Mouse (Mus musculus) midbrain, embryonic 10.5 days (tissue): ENCODE measurements at regions not wholly inside any gene's neighbourhood (a gene's known extent, or its start where the extent isn't known, plus 50 kb on each side); places are given as distances from the start of the nearest gene placed in this dataset.

Experiments used
- DNase-seq: peaks from one replicate; pipeline ENCODE4 v3.0.0-alpha.2; 2017; ENCODE audit warnings: low spot score
- H3K27ac ChIP-seq: fragments of 300-500 bp; sonication (generic); replicated peaks from 2 replicates; pipeline ENCODE4 v1.5.1; 2016; ENCODE audit warnings: mild to moderate bottlenecking
- H3K27me3 ChIP-seq: fragments of 300-500 bp; sonication (generic); 2 replicates; pipeline ENCODE4 v1.6.1; 2016; ENCODE audit warnings: low read depth, mild to moderate bottlenecking; ENCODE audit not compliant: poor library complexity, severe bottlenecking
- H3K36me3 ChIP-seq: fragments of 300-500 bp; sonication (generic); 2 replicates; pipeline ENCODE4 v1.6.1; 2016; ENCODE audit warnings: mild to moderate bottlenecking, moderate library complexity
- H3K4me1 ChIP-seq: fragments of 300-500 bp; sonication (generic); 2 replicates; pipeline ENCODE4 v1.6.1; 2016
- H3K4me3 ChIP-seq: fragments of 300-500 bp; sonication (generic); 2 replicates; pipeline ENCODE4 v1.5.1; 2016; ENCODE audit warnings: mild to moderate bottlenecking, moderate library complexity
- H3K9me3 ChIP-seq: fragments of 300-500 bp; sonication (generic); replicated peaks from 2 replicates; pipeline ENCODE4 v1.6.1; 2016; ENCODE audit warnings: mild to moderate bottlenecking
- whole genome bisulfite sequencing: fragments of 180-500 bp; shearing (Covaris S2); methylation state at CpG from one replicate; pipeline ENCODE4 v1.1.7; 2016; 5-methylcytosine and 5-hydroxymethylcytosine counted together

DNA sequence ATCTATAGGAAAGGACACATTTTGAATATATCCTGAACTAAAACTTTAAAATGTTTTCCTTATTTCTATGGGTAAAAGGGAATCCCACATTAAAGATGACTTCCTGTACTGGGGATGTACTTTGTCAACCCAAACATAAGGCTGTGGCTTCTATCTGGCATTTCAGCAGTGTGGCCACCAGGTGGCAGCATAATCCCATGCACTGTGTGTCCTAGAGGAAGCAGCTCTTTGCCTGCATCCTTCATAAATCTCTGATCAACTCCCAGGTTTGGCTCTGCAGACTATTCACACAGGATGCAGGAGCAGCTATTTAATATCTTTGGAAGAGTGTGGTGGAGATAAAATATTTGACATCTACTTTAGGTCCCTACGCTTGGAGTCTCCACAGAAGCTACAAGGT, 59.1 kb downstream of the Bmp15 start:
- Histone ChIP-seq H3K4me3 (no peak overlapping the region), H3K36me3 (no peaks in the 10 kb centered on the region), H3K27ac (no peak overlapping the region), H3K9me3 (no peaks in the 10 kb centered on the region), H3K27me3 (no peaks in the 10 kb centered on the region), H3K4me1 (no peaks in the 10 kb centered on the region)
- peak; percentile 54 for DNase-seq
- WGBS: 76% methylated on average over 1 of the region's 1 CpGs

GRCm38 (mm10) chrX:6258523-6258922, 62.0 kb downstream of the Bmp15 start:
- Histone ChIP-seq H3K27ac (no peak overlapping the region), H3K9me3 (no peaks in the 10 kb centered on the region), H3K4me3 (no peak overlapping the region), H3K27me3 (no peaks in the 10 kb centered on the region), H3K36me3 (no peaks in the 10 kb centered on the region), H3K4me1 (no peaks in the 10 kb centered on the region)
- DNase-seq: no peak
- 80% methylated on average over 4 of the region's 4 CpGs for WGBS

- DNase-seq: no peak
- H3K27ac ChIP-seq: no peak overlapping the region
- no peaks in the 10 kb centered on the region for H3K36me3 ChIP-seq
- H3K9me3 ChIP-seq: no peaks in the 10 kb centered on the region
- H3K4me3 ChIP-seq: no peak overlapping the region
- no peaks in the 10 kb centered on the region for H3K27me3 ChIP-seq
- H3K4me1 ChIP-seq: no peaks in the 10 kb centered on the region
These were observed 66.5 kb downstream of the Bmp15 start for GRCm38 (mm10) chrX:6254058-6254457.

- Histone ChIP-seq H3K9me3 (no peaks in the 10 kb centered on the region), H3K36me3 (no peaks in the 10 kb centered on the region), H3K4me3 (no peak overlapping the region), H3K4me1 (no peaks in the 10 kb centered on the region), H3K27ac (no peak overlapping the region), H3K27me3 (no peaks in the 10 kb centered on the region)
- 66% methylated on average over 2 of the region's 2 CpGs for WGBS
- DNase-seq: no peak
These were observed 67.6 kb downstream of the Bmp15 start for GRCm38 (mm10) chrX:6252873-6253272.
